Mouse (Mus musculus): ENCODE measurements around the gene Cant1. TPM values are rescaled to one million over a fixed set of nuclear protein-coding genes. Genes with fewer than 3 reads are reported as not detected.

Gene Cant1
- total RNA-seq, 2 experiments from 2014 or later: 17.9 to 20.9 TPM

DNA sequence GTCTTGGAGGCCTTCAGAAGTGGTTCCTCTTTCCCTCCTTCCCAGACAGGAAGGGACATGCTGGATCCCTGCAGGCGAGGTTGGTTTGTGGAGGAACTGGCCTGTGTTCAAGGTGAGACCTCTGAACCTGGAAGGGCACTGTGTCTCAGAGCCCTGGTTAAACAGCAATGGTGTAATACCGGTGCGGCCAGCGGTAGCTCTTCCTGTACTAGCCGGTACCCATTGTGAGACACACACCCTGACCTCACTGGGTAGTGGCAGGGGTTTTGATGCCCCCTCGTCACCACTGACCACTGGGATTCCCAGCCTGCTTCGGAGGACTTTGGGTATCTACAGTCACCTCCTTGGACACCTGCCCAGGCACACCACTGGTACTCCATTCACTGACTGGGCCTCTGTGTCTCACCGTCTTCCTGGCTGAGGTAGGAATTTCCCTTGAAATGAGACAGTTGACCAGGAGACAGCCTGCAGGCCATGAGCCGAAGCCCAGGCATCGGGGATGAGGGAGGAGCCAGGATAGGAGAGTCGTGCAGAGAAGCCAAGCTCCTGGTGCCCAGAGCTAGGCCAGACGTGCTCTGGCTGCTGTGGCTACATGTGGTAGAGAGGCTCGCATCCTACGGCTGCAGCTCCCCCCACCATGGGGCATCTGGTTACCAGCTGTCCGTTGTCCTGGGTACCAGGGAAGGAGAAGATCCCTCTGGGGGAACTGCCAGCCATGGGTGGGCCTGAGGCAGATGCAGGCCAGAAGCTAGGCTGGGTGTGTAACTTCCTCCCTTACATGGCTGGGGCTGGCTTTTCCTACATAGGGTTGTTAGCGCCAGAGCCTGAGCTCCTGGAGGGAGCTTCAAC, 12.4 kb upstream of the Cant1 start:
- DNase-seq: peak in 1 of 2 experiments; percentile 31

DNA sequence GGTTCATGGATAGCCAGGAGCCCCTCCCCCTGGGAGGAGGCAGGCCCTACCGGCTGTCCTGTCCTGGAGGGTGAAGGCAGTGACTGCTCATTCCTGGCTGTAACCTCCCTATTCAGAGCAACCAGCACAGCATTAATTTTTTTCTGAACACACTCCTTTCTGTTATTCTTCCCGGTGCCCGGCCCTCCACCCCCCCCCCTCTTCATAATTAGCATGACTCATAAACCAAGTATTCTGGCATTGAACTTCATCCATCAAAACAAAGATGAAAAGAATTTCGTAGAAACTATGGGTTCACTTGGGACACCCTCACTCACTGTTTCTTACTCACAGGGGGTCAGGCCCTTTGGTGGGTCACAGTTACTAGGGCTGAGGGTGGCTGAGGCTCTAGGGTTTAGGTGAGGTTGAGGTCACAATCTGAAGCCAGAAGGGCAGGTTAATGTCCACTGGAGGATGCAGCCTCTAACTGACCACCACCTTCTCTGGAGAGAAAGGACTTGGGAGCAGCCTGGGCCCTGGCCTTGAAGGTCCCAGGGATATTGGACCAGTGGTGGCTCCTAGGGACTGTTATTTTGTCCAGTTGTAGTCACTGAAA, 11.5 kb upstream of the Cant1 start:
- intact Hi-C loops (cut with DNase I): no loop called here
- DNase-seq: no peak

More for the DNA sequence above, 12.4 kb upstream of the Cant1 start:
- intact Hi-C loops (cut with DNase I): no loop called here

DNA sequence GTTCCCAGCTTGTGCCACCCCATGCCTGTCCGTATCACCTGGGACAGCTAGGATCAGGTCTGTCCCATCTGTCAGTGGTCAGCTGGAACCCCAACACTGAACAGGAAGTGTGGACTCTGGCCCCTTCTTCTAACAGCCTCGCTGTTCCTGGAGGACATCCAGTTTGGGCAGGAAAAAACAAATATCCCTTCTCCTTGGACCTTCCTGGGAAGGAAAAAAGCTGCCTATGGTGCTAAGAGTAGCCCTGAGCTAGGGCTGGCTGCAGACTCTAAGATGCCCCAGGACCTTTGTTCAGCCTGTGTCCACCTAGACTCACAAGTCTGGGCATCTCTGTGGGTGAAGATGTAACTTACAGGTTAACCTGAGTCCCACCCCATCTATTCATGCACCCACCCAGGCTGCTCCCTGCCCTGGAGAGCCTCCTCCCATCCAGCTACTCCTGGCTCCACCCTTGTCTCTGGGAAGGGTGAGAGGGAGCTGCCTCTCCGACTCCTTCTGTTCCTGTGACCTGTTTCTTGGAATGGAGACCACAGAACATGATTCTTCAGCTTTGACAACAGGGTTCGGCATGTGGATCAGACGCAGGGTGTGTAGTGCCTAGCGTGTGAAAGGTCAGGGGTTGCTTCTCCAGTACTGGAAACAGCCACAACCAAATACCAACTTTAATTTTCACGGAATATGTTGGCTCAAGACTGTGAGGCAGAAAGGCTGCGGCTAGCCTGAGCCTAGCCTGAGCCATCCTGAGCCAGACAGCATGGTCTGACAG, 10.2 kb upstream of the Cant1 start:
- intact Hi-C loops (cut with DNase I): no loop called here
- peak; percentile 51 for DNase-seq

DNA sequence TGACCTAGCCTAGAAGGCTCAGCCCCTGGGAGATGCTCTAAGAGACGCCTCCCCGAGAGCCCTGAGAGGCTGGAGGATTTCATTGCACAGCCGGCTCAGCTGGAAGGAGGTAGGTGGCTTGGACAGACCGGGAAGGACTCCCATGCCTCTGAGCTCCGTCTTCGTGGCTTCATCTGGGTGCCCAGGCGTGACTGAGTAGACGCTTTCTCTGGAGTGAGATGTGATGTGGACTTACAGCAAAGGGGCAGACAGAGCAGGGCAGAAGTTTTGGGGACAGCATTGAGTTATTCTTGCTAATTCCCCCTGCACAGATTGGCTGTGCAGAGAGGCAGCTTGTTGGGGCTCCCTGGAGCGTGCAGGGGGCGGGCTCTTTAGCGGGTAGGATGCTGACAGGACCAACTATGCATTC, 9.6 kb upstream of the Cant1 start:
- DNase-seq: peak; percentile 46 to 58
- intact Hi-C loops (cut with DNase I): no loop called here

DNA sequence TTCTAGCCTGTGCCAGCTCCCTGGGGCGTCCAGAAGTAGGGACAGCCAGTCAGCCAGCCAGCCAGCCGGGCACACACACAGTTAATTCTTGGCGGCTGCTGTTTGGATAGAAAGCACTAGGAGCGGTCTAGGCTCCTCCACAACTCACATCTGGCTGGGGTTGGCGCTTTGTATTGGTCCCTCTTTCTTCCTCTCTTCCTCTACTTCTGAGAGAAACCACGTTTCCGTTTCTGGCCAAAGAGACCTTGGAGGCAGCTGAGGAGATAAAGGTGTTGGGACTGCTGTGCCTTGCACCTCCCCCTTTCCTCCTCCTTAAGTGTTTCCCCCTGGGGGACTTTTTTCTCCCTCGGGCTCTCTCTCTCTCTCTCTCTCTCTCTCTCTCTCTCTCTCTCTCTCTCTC, 9.1 kb upstream of the Cant1 start, which contains the start of gene C1qtnf1:
TSS of gene C1qtnf1 (plus strand) at position 218 of the 400 bp plus-strand sequence.
- DNase-seq: peak; percentile 46 to 54
- intact Hi-C loops (cut with DNase I): no loop called here

DNA sequence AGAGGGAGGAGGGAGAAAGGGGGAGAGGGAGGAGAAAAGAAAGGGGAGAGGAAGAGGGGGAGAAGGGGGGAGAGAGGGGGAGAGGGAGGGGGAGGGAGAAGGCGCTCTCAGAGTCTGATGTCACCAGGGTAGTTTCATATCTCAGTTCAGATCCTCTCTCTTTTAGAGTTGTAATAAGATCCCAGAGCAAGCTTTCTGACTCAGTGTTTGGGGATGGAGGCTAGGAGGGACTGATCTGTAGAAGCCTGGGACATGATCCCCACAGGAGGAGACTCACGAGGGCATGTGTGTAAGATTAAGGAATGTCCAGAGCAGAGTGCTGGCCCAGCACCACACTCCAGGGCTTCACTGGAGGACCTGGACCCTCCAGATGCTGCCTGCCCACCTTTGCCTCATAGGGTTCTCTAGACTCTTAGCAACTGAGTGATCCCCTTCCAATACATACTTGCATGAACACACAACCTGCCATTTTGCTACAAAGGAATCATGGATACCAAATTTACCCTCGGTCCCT, 8.4 kb upstream of the Cant1 start:
- no peak for DNase-seq
- intact Hi-C loops (cut with DNase I): no loop called here

DNA sequence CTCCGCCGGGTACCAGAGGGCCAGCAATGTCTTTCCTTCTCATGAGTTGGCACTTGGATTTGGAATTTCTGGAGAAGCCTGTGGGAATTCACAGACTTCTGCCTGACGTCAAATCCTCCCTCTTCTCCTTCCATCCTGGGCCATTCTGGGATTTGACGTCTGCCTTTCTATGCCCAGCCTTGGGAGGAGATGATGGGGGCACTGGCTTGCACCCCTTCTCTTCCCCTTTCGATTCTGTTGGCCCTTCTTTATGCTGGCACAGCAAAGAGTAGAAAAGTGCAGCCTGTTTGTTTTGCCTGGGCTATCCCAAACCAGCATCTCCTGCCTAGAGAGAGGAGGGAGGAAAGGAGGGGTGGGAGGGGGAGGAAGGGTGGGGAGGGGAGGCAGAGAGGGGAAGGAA, 7.9 kb upstream of the Cant1 start:
- intact Hi-C loops (cut with DNase I): no loop called here
- DNase-seq: no peak

DNA sequence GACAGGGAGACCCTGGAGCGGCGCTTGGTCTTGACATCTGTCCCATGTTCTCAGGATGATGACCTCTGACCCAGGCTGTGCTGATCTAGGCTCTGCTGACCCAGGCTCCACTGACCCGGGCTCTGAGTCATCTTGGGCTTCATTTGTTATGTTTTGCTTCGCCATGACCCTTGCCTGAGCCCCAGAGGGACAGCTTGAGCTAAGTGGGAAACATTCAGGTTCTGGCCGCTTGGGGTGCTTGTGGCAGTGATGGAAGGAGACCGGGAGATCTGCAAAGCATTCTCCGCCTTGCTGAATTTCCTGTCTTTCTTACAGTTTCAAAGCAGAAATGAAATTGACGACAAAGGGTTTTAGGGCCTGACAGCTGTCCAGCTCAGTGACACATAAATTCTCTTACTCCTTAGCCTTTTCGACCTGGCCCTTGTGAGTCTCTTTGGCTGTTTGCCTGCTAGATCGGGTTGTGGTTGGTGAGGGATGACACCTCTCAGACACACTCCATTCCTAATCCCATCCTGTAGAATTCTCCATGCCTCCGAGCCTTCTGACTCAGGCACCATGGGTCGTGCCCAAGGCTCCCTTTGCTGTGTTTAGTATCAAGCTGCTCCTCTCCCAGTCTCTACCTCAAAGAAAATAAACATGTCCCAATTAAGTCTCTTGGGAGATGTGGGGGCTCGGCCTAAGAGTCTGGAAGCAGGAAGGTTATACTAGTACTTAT, 5.9 kb upstream of the Cant1 start:
- intact Hi-C loops (cut with DNase I): no loop called here
- DNase-seq: no peak

DNA sequence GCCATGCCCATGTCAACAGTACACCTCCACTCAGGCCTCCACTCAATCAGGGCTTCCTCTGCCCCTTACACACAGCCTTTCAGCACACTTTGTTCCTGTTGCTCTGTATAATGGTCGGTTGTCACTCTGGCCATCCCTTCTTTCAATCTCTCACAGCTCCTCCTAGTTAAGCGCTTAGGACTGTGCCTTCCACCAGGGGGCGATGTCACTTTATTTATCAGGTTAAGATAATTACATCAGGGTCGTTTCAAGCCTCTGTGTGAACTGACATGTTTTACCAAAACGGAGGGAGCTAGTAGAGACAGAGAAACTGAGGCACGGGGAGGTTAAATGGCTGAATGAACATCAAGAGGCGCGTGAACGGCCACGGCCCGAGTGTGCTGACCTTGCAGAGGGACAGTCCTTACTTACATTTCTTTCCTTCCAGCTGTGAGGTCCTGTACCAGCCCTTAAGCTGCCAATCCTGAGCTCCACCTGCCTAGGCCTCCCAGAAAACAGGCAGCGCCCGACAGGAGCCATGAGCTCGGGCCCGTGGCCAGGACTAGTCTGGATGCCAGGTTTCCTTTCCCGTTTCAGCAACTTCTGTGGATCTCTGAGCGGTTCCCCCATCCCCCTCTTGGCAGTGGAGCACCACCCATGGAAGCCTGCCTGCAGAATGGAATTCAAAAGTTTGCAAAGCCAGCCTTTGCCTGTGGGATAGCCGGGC, 4.5 kb upstream of the Cant1 start:
- intact Hi-C loops (cut with DNase I): loop anchor here (1.0 to 2.0 kb wide), 2 partner anchors 20 to 67 kb away; no protein-coding TSS in a partner anchor
- peak; percentile 81 to 90 for DNase-seq

DNA sequence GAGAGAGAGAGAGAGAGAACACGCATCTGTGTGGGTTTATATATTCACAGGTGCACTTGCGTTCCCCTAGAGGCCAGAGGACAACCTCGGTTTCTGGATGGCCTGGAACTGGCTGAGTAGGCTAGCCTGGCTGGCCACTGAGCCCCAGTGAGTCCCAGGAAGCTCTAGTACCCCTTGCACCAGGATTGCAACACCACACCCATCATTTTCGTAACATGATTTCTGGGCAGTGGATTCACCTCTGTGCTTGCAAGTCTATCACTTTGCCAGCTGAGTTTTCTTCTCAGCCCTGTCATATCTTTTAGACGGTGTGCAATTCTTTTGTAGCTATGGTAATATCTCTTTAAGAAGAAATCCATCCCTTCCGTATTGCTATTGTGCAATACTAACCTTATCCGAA, 1.4 kb upstream of the Cant1 start:
- intact Hi-C loops (cut with DNase I): no loop called here
- no peak for DNase-seq

DNA sequence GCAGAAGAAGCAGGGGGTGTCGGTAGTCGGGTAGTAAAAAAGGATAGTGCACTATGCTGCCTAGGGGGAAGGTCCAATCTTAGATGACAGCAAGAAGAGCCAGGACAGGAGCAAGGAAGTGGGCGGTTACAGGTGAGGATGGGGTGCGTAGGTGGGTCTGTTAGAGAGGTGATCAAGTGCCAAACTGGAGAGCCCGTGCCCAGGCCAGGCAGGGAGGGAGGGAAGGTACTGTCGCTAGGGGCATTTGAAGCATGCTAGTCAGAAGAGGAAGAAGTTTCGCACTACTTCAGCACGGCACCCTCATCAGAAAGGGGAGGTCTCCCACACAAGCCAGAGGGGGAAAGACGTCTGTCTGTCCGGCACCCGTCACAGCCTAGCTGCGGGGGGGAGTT, 448 bp downstream of the Cant1 start:
- no peak for DNase-seq
- intact Hi-C loops (cut with DNase I): no loop called here

DNA sequence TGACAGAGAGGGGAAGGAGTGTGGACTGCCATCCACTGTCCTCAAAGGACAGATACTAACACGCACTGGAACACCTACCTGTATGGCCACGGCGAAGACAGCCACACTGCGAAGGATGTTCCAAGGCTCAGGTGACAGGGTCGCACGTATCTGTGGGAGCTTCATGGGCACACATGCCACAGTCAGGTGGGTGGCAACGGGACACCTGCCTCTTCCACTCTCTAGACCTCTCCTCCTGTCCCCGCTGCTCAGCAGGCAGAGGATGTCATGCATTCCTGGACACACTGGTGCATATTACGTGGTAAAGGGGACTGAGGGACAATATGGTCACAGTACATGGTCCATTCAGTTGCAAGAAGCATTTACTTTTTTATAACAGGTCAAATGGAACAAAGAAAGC, 1.4 kb downstream of the Cant1 start:
- intact Hi-C loops (cut with DNase I): no loop called here
- DNase-seq: no peak

DNA sequence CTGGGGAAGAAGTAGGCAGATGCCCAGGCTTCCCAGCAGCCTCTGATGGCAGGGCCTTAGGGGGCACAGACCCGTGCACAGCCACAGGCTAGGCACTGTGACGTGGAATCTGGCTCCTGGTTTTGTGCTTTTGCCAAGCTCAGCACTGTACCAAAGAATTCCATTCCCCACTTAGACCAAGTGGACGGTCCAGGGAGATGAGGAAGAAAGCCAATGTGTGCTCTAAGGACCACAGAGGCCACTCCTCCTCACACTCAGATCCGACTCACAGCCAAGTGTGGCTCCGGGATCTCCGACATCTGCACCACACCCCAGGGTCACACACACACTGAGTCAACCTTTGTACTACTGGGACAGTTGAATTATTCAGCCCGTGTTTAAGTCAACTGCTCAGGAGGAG, 2.8 kb downstream of the Cant1 start:
- DNase-seq: peak in 1 of 2 experiments; percentile 44
- intact Hi-C loops (cut with DNase I): no loop called here

DNA sequence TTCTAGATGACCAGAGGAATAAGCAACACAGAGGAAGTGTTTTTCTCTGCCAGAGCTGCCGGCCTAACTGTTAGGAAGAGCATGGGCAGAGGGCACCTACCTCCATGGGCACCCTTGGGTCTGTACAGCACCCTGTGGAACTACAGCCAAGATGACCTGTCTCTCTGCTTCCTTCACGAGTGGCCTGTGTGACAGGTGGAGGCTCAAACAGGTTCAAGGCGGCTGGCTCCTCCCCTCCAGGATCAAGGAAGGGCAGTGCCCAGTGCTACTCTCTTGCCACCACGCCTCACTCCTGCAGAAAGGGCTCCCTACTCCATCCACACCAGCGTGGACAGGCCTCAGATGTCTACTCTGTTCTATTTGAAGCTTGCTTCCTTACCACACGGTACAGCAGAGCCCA, 3.3 kb downstream of the Cant1 start:
- intact Hi-C loops (cut with DNase I): no loop called here
- DNase-seq: no peak

DNA sequence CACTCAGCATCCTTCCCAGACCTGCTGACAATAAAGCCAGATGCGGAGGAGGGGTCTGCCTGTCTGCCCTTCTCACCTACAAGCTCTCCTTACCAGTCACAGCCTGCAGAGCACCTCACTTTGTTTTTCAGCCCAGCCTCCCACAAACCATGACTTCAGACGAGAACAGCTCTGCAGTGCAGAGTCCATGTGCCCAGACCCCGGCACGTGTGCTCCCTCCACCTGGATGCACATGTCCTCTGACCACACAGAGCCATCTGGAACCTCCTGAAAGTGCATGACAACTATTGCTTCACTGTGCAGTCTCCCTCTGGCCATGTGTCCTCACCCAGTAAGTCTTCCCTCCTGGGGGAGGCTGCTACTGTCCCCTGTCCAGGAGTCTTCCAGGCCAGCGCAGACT, 4.6 kb downstream of the Cant1 start:
- DNase-seq: no peak
- intact Hi-C loops (cut with DNase I): no loop called here

DNA sequence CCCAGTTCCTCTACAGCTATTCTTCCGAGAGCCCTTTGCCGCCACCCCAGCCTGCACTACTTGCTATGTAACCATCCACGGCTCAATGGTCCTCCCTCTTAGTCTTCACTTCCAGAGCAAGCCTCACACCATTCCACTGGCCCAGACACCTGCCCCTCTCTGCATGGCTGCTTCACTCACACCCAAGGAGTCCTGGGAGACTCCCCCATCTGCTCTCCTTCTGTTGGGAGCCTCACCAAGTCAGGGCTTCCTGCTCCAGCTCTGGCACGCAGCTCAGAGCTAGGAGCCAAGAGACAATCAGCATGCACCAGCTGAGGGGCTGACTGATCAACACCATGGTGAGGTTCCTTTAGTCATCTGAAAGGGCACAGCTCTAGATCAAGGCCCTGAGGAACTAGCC, 5.8 kb downstream of the Cant1 start:
- intact Hi-C loops (cut with DNase I): no loop called here
- DNase-seq: peak in 1 of 2 experiments; percentile 38

DNA sequence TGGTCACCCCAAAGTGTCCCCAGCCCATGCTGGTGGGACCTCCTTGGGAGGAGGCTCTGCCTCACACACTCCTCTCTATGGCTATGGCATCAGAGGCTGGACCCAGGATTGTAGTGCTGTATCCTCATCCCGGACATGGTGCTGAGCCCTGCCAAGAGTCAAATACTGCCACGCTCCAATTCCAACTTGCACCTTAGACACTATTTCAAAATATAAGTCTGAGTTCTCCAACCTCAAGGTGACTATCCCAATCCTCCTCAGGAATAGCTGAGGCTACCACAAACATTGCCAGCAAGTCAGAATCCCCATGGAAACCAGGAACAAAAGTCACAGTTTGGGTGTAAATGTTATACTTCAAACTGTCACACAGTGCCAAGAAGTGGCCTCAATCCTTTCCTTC, 6.3 kb downstream of the Cant1 start:
- intact Hi-C loops (cut with DNase I): no loop called here
- no peak for DNase-seq

DNA sequence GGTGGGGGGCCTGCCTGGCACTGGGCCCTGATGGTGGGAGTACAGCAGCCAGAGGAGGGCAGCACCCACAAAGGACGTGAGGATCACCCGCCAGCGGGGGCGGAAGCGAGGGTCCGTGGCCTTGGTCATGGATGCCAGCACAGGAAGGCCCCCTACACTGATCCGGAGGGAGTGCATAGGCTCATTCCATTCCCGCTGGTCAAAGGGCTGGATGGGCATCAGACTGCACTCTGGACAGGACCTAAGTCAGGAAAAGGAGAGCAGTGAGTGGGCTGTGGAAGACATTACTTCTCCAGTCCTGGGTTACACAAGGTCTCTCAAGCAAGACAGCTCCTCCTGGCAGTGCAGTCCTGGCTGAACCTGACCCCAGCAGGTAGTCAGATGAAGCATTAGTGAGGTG, 7.6 kb downstream of the Cant1 start:
- intact Hi-C loops (cut with DNase I): no loop called here
- DNase-seq: no peak

DNA sequence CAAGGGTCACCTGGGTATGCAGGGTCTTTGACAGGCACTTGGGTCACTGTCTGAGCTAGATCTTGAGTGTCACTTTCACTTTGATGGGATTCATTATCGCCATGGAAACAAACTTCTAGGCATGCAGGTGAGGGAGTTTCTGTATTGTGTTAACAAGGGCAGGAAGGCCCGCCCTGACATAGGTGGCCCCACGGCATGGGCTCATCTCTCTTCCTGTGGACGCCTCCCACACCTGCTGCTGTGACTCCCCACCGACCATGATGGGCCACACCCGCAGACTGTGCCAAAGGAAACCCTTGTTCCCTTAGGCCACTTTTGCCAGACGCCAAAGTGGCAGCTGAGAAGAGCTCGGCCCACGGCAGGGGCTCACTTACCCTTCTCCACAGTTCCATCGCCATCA, 8.4 kb downstream of the Cant1 start:
- no peak for DNase-seq
- intact Hi-C loops (cut with DNase I): no loop called here

DNA sequence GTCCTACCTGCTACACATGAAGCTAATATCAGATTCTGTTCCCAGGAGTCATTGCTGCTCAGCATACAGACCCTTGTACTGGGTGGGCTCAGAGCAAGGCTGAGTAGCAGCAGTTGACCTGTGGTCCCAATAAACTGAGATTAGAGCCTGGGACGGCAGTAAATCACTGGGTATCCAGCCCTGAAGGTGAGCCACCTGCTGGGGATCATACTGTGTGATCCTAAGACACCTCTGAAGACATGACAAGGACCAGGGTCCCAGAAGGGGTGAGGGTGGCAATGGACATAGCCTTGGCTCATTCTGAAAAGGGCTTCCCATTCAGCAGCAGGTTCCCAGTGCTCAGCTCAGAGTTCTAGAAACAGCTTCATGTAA, 8.8 kb downstream of the Cant1 start:
- intact Hi-C loops (cut with DNase I): no loop called here

More for the DNA sequence above, 8.8 kb downstream of the Cant1 start:
- no peak for DNase-seq

All from heart, postnatal 14 days (tissue).